Mouse (Mus musculus) lung, adult 2 months (tissue): ENCODE measurements around the gene C1qtnf6. TPM values are rescaled to one million over a fixed set of nuclear protein-coding genes. Genes with fewer than 3 reads are reported as not detected.

Source experiments
- DNase-seq: peaks from one replicate; pipeline ENCODE4 v3.0.0; 2022
- H3K4me1 ChIP-seq: fragments of 200-500 bp; 2 replicates; pipeline ENCODE4 v1.6.1; 2011; ENCODE audit warnings: low read length; ENCODE audit not compliant: control insufficient read depth, insufficient read depth
- H3K4me3 ChIP-seq: fragments of 200-500 bp; replicated peaks from 2 replicates; pipeline ENCODE3; 2011; ENCODE audit warnings: low read depth, mild to moderate bottlenecking, control low read depth, low read length; ENCODE audit errors: extremely low read depth
- CTCF ChIP-seq: fragments of 200-500 bp; IDR thresholded peaks from 2 replicates; pipeline ENCODE4 v1.5.1; 2011; ENCODE audit warnings: mild to moderate bottlenecking, low read length, control low read depth; ENCODE audit not compliant: insufficient read depth
- POLR2A ChIP-seq: fragments of 200-500 bp; IDR thresholded peaks from 2 replicates; pipeline ENCODE4 v1.6.1; 2011; ENCODE audit warnings: low read depth, mild to moderate bottlenecking, control low read depth, low read length, borderline replicate concordance; ENCODE audit errors: extremely low read depth
- WGBS: fragments of 180-500 bp; shearing (Covaris S2); methylation state at CpG from one replicate; pipeline ENCODE4 v1.1.7; 2018; 5-methylcytosine and 5-hydroxymethylcytosine counted together
- polyA plus RNA-seq: library from polyadenylated mRNA; depleted of rRNA; stranded (reverse); fragments of >200 nt; gene quantifications from 2 replicates; pipeline ENCODE4 v1.2.3, GENCODE M21; 2012; rRNA removed

Gene C1qtnf6
- 22.9 and 23.0 TPM in 2 replicates for polyA plus RNA-seq

DNA sequence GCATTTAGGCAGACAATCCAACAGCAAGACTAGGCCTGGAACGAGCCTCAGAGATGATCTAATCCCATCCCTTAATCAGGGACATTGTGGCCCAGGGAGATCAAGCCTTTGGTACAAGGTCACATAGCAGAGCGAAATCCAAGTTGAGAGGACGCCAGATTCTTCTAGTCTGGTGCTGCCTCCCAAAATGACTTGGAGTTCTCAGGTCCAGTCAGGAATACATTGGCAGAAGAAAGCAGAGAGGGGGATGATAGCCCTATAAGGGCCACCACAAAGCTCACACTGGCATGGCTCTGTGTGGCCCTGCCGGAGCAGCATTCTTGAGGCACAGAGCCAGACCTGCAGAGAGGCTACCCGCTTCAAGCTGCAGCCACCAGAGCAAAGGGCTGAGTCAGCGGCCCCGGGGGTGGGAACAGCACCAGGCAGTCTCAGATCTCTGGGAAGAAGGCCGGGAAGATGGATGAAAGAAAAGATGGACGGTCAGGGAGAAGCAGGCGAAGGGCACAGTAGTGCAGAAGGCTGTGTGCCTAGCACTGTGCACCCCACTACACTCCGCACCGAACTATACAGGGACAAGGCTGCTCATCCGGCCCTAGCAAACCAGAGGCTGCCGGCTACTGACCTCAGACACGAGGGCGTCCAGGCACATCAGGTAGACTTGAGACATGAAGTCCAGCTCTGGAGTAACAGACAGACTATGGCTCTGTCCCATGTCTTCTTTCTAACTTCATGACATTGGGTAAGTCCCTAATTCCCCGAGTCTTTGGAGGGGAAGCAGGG, at the start of gene C1qtnf6:
C1qtnf6 (minus strand) TSS at position 746 of the 780 bp plus-strand sequence.
- 57% methylated on average over 17 of the region's 17 CpGs for WGBS
- H3K4me1 ChIP-seq, result peaks cover 12% of the 10 kb centered on the region; the same call in 1 of the 2 replicates
- no peak for TF ChIP-seq POLR2A
- TF ChIP-seq CTCF, result no peak
- peak; percentile 47 for DNase-seq
- H3K4me3 ChIP-seq, result peak within 1 kb of the TSS; percentile 36

DNA sequence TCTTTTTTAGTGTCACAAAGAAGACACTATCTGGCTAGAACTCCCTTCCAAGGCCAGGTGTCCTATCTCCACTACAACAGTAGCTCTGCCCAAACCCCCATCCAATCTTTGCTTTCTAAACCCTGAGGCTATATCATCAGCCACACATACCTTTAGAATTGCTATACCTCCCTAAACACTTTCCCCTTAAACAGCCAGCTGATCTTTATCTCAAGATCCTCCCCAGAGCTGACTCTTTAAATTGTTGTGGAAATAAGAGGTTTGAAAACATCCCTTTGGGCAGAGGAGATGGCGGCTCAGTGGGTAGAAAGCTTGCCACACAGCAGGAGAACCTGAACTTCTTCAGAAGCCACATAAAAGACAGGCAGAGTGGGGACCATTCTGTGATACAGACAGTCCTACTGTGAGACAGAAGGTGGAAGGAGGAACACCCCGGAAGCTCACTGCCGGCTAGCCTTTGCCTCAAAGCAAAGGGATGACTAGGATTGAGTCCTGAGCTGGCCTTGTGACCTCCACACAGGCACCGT, 45.1 kb upstream of the C1qtnf6 start:
- whole genome bisulfite sequencing, result 71% methylated on average over 4 of the region's 4 CpGs
- no peak for DNase-seq

DNA sequence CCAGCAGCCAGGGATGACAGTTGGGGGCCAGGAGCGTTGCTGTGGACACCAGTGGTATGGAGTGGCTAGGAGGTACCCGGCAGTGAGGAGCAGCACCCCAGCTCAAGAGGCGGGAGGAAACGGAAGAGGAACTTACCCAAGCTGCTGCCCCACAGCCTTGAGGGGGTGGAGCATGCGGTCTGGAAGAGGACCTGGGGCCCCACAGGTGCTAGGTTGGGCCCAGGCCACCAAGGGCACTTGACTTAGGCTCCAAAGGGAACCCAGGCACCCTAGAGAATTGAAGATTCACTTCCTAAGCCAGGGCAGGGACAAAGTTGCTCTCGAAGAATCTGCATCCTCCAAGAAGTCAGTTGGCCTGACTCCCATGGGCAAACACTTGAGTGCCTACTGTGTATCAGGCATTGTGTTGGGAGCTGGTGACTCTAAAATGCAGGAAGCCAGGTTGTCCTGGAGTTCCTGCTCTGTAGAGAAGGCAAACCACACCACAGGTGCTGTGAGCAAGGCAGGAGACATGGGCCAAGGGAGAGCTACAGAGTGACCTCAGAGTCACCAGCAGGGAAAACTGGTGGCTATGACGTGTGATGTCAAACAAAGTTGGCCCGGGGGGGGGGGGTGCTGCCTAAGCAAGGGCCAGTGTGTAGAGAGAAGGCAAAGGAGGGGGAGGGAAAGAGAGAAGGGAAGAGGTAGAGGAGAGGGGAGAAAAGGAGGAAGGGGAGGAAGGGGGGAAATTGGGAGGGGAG, 41.6 kb upstream of the C1qtnf6 start, which contains the start of gene Rac2:
Rac2 (minus strand) TSS at position 126 of the 740 bp plus-strand sequence.
- TF ChIP-seq CTCF, result no peak
- peak; percentile 36; the same call in 1 of the 2 replicates for TF ChIP-seq POLR2A
- Histone ChIP-seq H3K4me3 (peak within 1 kb of the TSS; percentile 61), H3K4me1 (peaks cover 2% of the 10 kb centered on the region; the same call in 1 of the 2 replicates)
- 45% methylated on average over 8 of the region's 8 CpGs for WGBS
- DNase-seq, result peak; percentile 35

More for the DNA sequence above, 45.1 kb upstream of the C1qtnf6 start:
- Histone ChIP-seq H3K4me1 (peaks cover 5% of the 10 kb centered on the region; the same call in 1 of the 2 replicates), H3K4me3 (no peak overlapping the region)
- TF ChIP-seq POLR2A (no peak), CTCF (no peak)

DNA sequence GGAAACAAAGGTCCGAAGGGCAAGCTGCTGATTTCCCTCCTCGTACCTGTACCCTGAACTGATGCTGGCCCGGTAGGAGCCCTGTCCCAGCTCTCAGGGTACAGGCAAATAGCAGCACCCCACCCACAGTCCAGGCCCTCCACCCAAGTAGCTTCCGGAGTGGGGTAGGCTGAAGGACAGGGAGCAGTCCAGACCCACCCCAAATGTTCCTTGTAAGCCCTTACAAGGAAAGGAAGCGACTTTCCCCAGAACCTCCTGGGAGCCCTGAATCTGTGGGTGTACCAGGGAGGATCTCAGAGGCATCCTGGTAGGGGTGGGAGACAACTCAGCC, 41.0 kb upstream of the C1qtnf6 start:
- peak overlapping the region; percentile 61 for H3K4me3 ChIP-seq
- TF ChIP-seq CTCF (no peak), POLR2A (no peak)
- peaks cover 2% of the 10 kb centered on the region; the same call in 1 of the 2 replicates for H3K4me1 ChIP-seq
- DNase-seq, result no peak
- 77% methylated on average over 5 of the region's 5 CpGs for WGBS

DNA sequence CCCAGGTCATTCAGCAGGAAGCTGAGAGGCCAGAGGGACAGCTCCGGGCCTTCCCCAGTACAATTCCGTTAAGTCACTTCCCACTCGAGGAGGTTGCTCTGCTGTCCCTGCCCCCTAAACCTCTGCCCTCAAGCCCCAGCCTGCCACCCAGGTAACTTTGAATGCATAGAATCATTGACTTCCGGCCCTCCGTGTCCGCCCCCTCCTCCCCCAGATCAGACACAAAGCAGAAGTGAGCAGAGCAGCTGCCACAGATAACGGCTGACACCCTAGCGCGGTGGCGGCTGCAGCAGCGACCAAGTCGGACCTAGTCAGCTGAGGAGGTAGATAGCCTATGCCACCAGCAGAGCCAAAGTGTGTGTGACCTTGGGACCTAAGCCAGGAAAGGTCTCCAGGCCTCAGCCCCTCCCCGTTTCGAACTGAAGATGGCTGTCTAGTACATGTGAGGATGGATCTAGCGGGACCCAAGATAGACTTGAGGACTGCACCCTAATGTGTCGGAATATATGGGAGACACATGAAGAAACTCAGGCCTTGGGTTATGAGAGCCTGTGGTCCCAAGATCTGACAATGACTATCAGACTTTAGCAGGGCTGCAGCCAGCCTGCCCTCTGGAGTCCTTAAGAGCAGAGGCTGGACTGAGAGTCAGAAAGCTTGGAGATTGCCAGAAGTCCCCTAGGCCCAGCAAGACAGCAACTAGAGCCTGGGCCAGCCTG, 40.5 kb upstream of the C1qtnf6 start:
- 35% methylated on average over 16 of the region's 16 CpGs for WGBS
- no peak for DNase-seq
- peaks cover 2% of the 10 kb centered on the region; the same call in 1 of the 2 replicates for H3K4me1 ChIP-seq
- peak; percentile 58; the same call in 1 of the 2 replicates for TF ChIP-seq POLR2A
- no peak for TF ChIP-seq CTCF
- H3K4me3 ChIP-seq, result peak overlapping the region; percentile 61

DNA sequence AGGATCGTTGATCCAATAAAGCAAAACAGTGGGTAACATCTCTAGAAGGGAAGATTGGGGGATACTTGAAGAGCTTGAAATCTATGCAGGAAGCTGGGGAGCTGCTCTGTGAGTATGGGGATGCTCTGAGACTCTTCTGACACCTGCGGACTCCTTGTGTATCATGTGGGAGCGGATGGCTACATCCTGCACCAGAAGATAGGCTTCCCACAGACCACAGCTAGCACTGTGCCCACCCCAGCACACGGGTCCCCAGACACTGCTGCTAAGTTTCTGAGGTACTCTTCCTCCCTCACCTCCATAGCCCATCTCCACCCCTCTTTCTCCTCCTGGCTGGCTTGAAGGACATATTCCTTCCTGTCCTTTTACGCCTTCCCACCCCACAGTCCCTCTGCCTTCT, 39.0 kb upstream of the C1qtnf6 start:
- H3K4me1 ChIP-seq, result peaks cover 2% of the 10 kb centered on the region; the same call in 1 of the 2 replicates
- TF ChIP-seq CTCF (no peak), POLR2A (no peak)
- DNase-seq, result no peak
- H3K4me3 ChIP-seq, result no peak overlapping the region
- 91% methylated on average over 5 of the region's 5 CpGs for WGBS

DNA sequence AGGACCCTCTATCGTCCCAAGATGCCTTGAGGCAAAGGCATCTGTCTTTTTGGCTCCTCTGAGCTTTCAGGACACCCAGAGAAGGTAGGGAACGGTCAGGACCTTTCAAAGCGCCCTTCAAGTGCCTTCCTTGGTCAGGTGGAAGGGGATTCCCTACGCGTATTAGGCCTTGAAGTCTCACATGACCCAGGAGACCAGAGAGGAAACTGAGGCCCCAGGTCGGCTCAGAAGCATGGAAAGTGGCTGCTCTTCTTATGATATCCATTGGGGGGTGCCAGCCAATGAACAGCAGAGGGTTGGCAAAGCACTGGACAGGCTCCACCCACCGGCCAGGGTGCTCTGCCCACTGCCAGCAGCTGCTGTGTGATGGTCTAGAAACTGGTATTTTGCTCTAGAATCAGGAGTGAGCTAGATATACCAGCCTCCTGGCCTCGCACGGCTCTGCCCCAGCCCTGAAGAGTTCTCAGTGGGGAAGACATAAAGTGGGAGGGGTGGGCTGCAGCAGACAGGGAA, 36.4 kb upstream of the C1qtnf6 start:
- H3K4me3 ChIP-seq, result no peak overlapping the region
- 66% methylated on average over 9 of the region's 9 CpGs for WGBS
- DNase-seq, result no peak
- H3K4me1 ChIP-seq, result no peaks in the 10 kb centered on the region
- TF ChIP-seq CTCF (no peak), POLR2A (no peak)

DNA sequence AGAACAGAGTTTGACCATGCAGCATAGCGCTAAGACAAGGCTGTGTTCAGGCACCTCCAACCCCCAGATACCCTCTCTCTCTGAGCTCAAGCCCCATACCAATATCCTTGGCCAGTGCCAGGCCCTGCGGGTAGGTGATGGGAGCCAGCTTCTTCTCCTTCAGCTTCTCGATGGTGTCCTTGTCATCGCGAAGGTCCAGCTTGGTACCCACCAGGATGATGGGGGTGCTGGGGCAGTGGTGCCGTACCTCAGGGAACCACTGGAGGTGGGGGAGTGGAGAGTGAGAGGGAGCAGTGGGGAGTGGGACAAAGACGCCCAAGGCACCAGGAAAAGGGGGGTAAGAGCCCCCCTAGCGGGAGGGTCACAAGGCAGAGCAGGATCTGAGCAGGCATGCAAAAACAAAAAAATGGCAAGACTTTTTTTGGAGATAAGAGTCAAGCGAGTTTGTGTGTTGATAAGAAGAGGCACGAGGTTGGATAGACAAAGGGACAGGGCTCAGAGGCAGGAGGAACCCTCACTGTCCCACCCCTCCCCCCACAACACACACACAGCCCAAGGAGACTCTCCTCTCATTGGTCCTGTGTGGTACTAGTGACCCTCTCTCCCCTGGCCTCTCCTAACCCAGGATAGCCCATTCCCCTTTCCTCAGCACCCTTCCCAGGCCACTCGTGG, 33.7 kb upstream of the C1qtnf6 start:
- TF ChIP-seq CTCF (no peak), POLR2A (no peak)
- no peak overlapping the region for H3K4me3 ChIP-seq
- H3K4me1 ChIP-seq, result no peaks in the 10 kb centered on the region
- DNase-seq, result no peak
- WGBS, result 66% methylated on average over 11 of the region's 11 CpGs
